Mouse (Mus musculus) intestine, embryonic 14.5 days (tissue): ENCODE results near the gene Rnf220. TPM values are rescaled to one million over a fixed set of nuclear protein-coding genes. Genes with fewer than 3 reads are reported as not detected.

Source experiments
- ATAC-seq: fragments of 200-750 bp; cut with Nextera tagmentation; replicated peaks from 2 replicates; pipeline ENCODE4 v1.8.0; 2017; ENCODE audit warnings: low read depth, moderate number of reproducible peaks, moderate TSS enrichment, moderate library complexity; ENCODE audit not compliant: low FRiP score, low TSS enrichment
- DNase-seq: peaks from one replicate; pipeline ENCODE4 v3.0.0-alpha.2; 2018; ENCODE audit warnings: low spot score
- H3K27ac ChIP-seq: fragments of 300-500 bp; sonication (generic); 2 replicates; pipeline ENCODE4 v1.5.1; 2014; ENCODE audit warnings: low read depth, mild to moderate bottlenecking, control low read depth
- H3K27me3 ChIP-seq: fragments of 300-500 bp; sonication (generic); replicated peaks from 2 replicates; pipeline ENCODE4 v1.6.1; 2014; ENCODE audit warnings: low read length, control low read depth; ENCODE audit not compliant: control insufficient read depth, insufficient read depth
- H3K36me3 ChIP-seq: fragments of 300-500 bp; sonication (generic); 2 replicates; pipeline ENCODE4 v1.6.1; 2014; ENCODE audit warnings: low read length, control low read depth; ENCODE audit not compliant: control insufficient read depth, insufficient read depth
- H3K4me1 ChIP-seq: fragments of 300-500 bp; sonication (generic); replicated peaks from 2 replicates; pipeline ENCODE4 v1.6.1; 2014; ENCODE audit warnings: low read length, control low read depth, mixed read lengths; ENCODE audit not compliant: control insufficient read depth, insufficient read depth
- H3K4me2 ChIP-seq: fragments of 300-500 bp; sonication (generic); 2 replicates; pipeline ENCODE4 v1.6.1; 2014; ENCODE audit warnings: low read length
- H3K4me3 ChIP-seq: fragments of 300-500 bp; sonication (generic); 2 replicates; pipeline ENCODE4 v1.5.1; 2014; ENCODE audit warnings: low read depth, low read length, control low read depth, mixed read lengths
- H3K9ac ChIP-seq: fragments of 300-500 bp; sonication (generic); 2 replicates; pipeline ENCODE4 v1.6.1; 2014; ENCODE audit warnings: mild to moderate bottlenecking, low read length
- H3K9me3 ChIP-seq: fragments of 300-500 bp; sonication (generic); 2 replicates; pipeline ENCODE4 v1.6.1; 2016; ENCODE audit warnings: low read length, control low read depth; ENCODE audit not compliant: control insufficient read depth
- whole genome bisulfite sequencing: fragments of 180-500 bp; shearing (Covaris S2); extraction: QIAGEN DNeasy Blood & Tissue Kit; methylation state at CpG from one replicate; pipeline ENCODE4 v1.1.7; 2014; 5-methylcytosine and 5-hydroxymethylcytosine counted together
- polyA plus RNA-seq: library from polyadenylated mRNA; unstranded; fragments of >200 nt; fragmentation: Nextera tagmentation; extraction: Ambion mirVana; gene quantifications from 2 replicates; pipeline ENCODE4 v1.2.1, GENCODE M21; 2014

Gene Rnf220
- polyA plus RNA-seq, 1 experiment from 2014 or later, result 65.1 TPM

GRCm38 (mm10) chr4:117527952-117528351 is 31.1 kb upstream of the Rnf220 start:
- DNase-seq (peak; percentile 76), ATAC-seq (0 out of 2 replicates have a peak, but pooled peaks have one; percentile 12)
- no peaks in the 10 kb centered on the region for H3K9me3 ChIP-seq
- H3K4me1 ChIP-seq, result no peaks in the 10 kb centered on the region
- H3K27me3 ChIP-seq, result 0 out of 2 replicates have a peak, but pooled peaks cover 4% of the 10 kb centered on the region
- no peak overlapping the region for H3K27ac ChIP-seq
- H3K9ac ChIP-seq, result no peak overlapping the region
- no peak overlapping the region for H3K4me3 ChIP-seq
- 8% methylated on average over 1 of the region's 1 CpGs for WGBS
- H3K36me3 ChIP-seq, result no peaks in the 10 kb centered on the region
- no peak overlapping the region for H3K4me2 ChIP-seq

- no peak overlapping the region for H3K9ac ChIP-seq
- DNase-seq, result no peak
- H3K27me3 ChIP-seq, result 0 out of 2 replicates have a peak, but pooled peaks cover 4% of the 10 kb centered on the region
- no peaks in the 10 kb centered on the region for H3K9me3 ChIP-seq
- H3K4me3 ChIP-seq, result no peak overlapping the region
- ATAC-seq, result no peak
- H3K36me3 ChIP-seq, result no peaks in the 10 kb centered on the region
- H3K4me1 ChIP-seq, result no peaks in the 10 kb centered on the region
- no peak overlapping the region for H3K4me2 ChIP-seq
- no peak overlapping the region for H3K27ac ChIP-seq
- WGBS, result 53% methylated on average over 9 of the region's 9 CpGs
Measured at GRCm38 (mm10) chr4:117527116-117527899, 30.5 kb upstream of the Rnf220 start.

- H3K9ac ChIP-seq, result no peak overlapping the region
- H3K27ac ChIP-seq, result no peak overlapping the region
- no peaks in the 10 kb centered on the region for H3K9me3 ChIP-seq
- no peak for DNase-seq
- ATAC-seq, result no peak
- 0 out of 2 replicates have a peak, but pooled peaks cover 4% of the 10 kb centered on the region for H3K27me3 ChIP-seq
- H3K4me3 ChIP-seq, result no peak overlapping the region
- H3K4me1 ChIP-seq, result no peaks in the 10 kb centered on the region
- WGBS, result 90% methylated on average over 5 of the region's 5 CpGs
- no peaks in the 10 kb centered on the region for H3K36me3 ChIP-seq
- no peak overlapping the region for H3K4me2 ChIP-seq
Measured at GRCm38 (mm10) chr4:117525990-117526389, 29.1 kb upstream of the Rnf220 start.

GRCm38 (mm10) chr4:117521350-117521749 is 24.5 kb upstream of the Rnf220 start:
- Histone ChIP-seq H3K27me3 (0 out of 2 replicates have a peak, but pooled peaks cover 4% of the 10 kb centered on the region), H3K36me3 (no peaks in the 10 kb centered on the region), H3K9ac (no peak overlapping the region), H3K4me3 (no peak overlapping the region), H3K27ac (no peak overlapping the region), H3K4me2 (no peak overlapping the region), H3K4me1 (no peaks in the 10 kb centered on the region), H3K9me3 (no peaks in the 10 kb centered on the region)
- ATAC-seq, result no peak
- no peak for DNase-seq
- WGBS, result 67% methylated on average over 2 of the region's 2 CpGs

- no peaks in the 10 kb centered on the region for H3K27me3 ChIP-seq
- no peak overlapping the region for H3K27ac ChIP-seq
- H3K36me3 ChIP-seq, result no peaks in the 10 kb centered on the region
- H3K9me3 ChIP-seq, result no peaks in the 10 kb centered on the region
- H3K4me1 ChIP-seq, result no peaks in the 10 kb centered on the region
- no peak overlapping the region for H3K4me2 ChIP-seq
- H3K4me3 ChIP-seq, result no peak overlapping the region
- WGBS, result 89% methylated on average over 4 of the region's 4 CpGs
- no peak overlapping the region for H3K9ac ChIP-seq
- no peak for ATAC-seq
- DNase-seq, result no peak
Measured at GRCm38 (mm10) chr4:117518246-117518645, 21.4 kb upstream of the Rnf220 start.

DNA sequence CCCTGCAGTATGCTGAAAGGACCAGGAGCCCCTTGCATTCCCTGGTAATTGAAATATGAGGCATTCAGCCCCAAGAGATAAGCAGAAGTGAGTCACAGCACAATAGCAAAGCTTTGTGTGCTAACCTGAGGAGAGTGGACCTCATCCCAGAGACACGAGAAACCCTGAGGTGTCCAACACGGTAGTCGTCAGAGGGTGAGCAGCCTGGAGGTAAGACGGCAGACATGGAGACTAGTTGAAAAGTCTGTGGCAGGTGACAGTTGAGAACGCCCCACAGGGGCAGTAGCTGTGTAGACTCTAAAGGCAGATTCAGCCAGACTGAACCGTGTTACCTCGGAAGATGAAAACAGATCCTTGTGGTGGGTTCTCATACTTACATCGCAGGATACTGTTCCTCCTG is 2.2 kb upstream of the Rnf220 start:
- no peak overlapping the region for H3K4me3 ChIP-seq
- ATAC-seq (no peak), DNase-seq (no peak)
- no peak overlapping the region for H3K27ac ChIP-seq
- WGBS, result 85% methylated on average over 8 of the region's 8 CpGs
- H3K4me2 ChIP-seq, result no peak overlapping the region
- H3K27me3 ChIP-seq, result peaks cover 46% of the 10 kb centered on the region
- H3K9ac ChIP-seq, result no peak overlapping the region
- 0 out of 2 replicates have a peak, but pooled peaks cover 5% of the 10 kb centered on the region for H3K9me3 ChIP-seq
- H3K4me1 ChIP-seq, result peaks cover 12% of the 10 kb centered on the region
- H3K36me3 ChIP-seq, result no peaks in the 10 kb centered on the region

DNA sequence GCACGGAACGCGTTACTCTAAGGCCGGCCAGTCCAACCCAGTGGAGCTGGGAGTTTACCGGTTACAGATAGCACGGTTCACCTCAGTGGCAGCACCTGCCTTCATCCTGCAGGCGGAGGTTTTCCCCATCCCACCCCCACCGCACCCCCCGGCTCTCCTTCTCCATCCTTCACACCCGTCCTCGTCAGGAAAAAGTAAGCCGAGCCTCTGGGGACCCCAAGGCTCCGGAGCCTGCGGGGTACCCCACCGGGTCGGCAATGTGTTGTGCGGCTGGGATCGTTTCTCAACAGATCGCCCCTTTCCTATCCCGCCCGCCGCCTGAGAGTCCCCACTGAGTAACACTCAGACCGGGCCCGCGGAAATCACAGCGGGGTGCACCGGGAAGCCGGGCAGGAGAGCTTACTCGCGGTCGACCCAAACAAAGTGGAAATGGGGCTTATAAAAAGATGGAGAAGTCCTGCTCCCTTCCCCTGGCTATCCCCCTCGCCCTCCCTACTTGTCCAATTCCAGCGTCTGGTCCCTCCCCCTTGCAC is 917 bp downstream of the Rnf220 start:
- Histone ChIP-seq H3K9ac (no peak overlapping the region), H3K4me2 (peak overlapping the region; percentile 65), H3K36me3 (no peaks in the 10 kb centered on the region), H3K27me3 (peaks cover 77% of the 10 kb centered on the region), H3K27ac (no peak overlapping the region), H3K9me3 (no peaks in the 10 kb centered on the region), H3K4me3 (peak overlapping the region; percentile 37), H3K4me1 (peaks cover 12% of the 10 kb centered on the region)
- peak; percentile 67 for DNase-seq
- 0 out of 2 replicates have a peak, but pooled peaks have one; percentile 32 for ATAC-seq
- WGBS, result under 1% methylated on average over 33 of the region's 33 CpGs

GRCm38 (mm10) chr4:117494911-117495501 is 1.8 kb downstream of the Rnf220 start:
- WGBS, result under 1% methylated on average over 47 of the region's 47 CpGs
- H3K36me3 ChIP-seq, result no peaks in the 10 kb centered on the region
- H3K4me3 ChIP-seq, result peak overlapping the region; percentile 33
- peak; percentile 81 for DNase-seq
- peak overlapping the region; percentile 65 for H3K4me2 ChIP-seq
- ATAC-seq, result peak; percentile 34; the same call in 1 of the 2 replicates
- H3K9ac ChIP-seq, result no peak overlapping the region
- H3K4me1 ChIP-seq, result peaks cover 12% of the 10 kb centered on the region
- H3K27me3 ChIP-seq, result peaks cover 86% of the 10 kb centered on the region
- H3K27ac ChIP-seq, result no peak overlapping the region
- H3K9me3 ChIP-seq, result no peaks in the 10 kb centered on the region
